Mouse (Mus musculus) lung, postnatal 0 days (tissue): ENCODE results near the gene Emilin2. TPM values are rescaled to one million over a fixed set of nuclear protein-coding genes. Genes with fewer than 3 reads are reported as not detected.
A peak's percentile ranks its signal among the peaks of the same experiment; 100 is the strongest.

Experiments
- ATAC-seq: fragments of 200-750 bp; cut with Nextera tagmentation; 2 replicates; pipeline ENCODE4 v1.8.0; 2017; ENCODE audit warnings: moderate library complexity
- DNase-seq: peaks from one replicate; pipeline ENCODE4 v3.0.0-alpha.2; 2016; ENCODE audit warnings: low spot score
- H3K27ac ChIP-seq: fragments of 300-500 bp; sonication (generic); 2 replicates; pipeline ENCODE4 v1.5.1; 2014; ENCODE audit warnings: antibody characterized with exemption, mild to moderate bottlenecking, low read length, mixed read lengths
- H3K27me3 ChIP-seq: fragments of 300-500 bp; sonication (generic); replicated peaks from 2 replicates; pipeline ENCODE4 v1.6.1; 2014; ENCODE audit warnings: low read length, mixed read lengths; ENCODE audit not compliant: insufficient read depth
- H3K36me3 ChIP-seq: fragments of 300-500 bp; sonication (generic); 2 replicates; pipeline ENCODE4 v1.6.1; 2014; ENCODE audit warnings: low read length, mixed read lengths; ENCODE audit not compliant: insufficient read depth
- H3K4me1 ChIP-seq: fragments of 300-500 bp; sonication (generic); 2 replicates; pipeline ENCODE4 v1.6.1; 2014; ENCODE audit warnings: antibody characterized with exemption, low read depth, low read length, mixed read lengths; ENCODE audit not compliant: insufficient read depth
- H3K4me2 ChIP-seq: fragments of 300-500 bp; sonication (generic); replicated peaks from 2 replicates; pipeline ENCODE4 v1.6.1; 2014; ENCODE audit warnings: low read depth, mild to moderate bottlenecking, low read length, moderate library complexity, mixed read lengths
- H3K4me3 ChIP-seq: fragments of 300-500 bp; sonication (generic); 2 replicates; pipeline ENCODE4 v1.5.1; 2014; ENCODE audit warnings: low read depth, low read length
- H3K9ac ChIP-seq: fragments of 300-500 bp; sonication (generic); replicated peaks from 2 replicates; pipeline ENCODE4 v1.6.1; 2014; ENCODE audit warnings: low read depth, mild to moderate bottlenecking
- H3K9me3 ChIP-seq: fragments of 300-500 bp; sonication (generic); 2 replicates; pipeline ENCODE4 v1.6.1; 2016; ENCODE audit warnings: low read length, mixed read lengths
- CTCF ChIP-seq: IDR thresholded peaks from 2 replicates; pipeline ENCODE4 v1.5.1; 2016; ENCODE audit warnings: antibody characterized with exemption, mild to moderate bottlenecking
- EP300 ChIP-seq: IDR thresholded peaks from 2 replicates; pipeline ENCODE4 v1.6.1; 2016; ENCODE audit warnings: antibody characterized with exemption, mild to moderate bottlenecking, control low read depth
- WGBS: fragments of 180-500 bp; shearing (Covaris S2); extraction: QIAGEN DNeasy Blood & Tissue Kit; methylation state at CpG from one replicate; pipeline ENCODE4 v1.1.7; 2014; 5-methylcytosine and 5-hydroxymethylcytosine counted together
- polyA plus RNA-seq: library from polyadenylated mRNA; unstranded; fragments of >200 nt; fragmentation: Nextera tagmentation; extraction: Ambion mirVana; gene quantifications from 2 replicates; pipeline ENCODE4 v1.2.1, GENCODE M21; 2015

Gene Emilin2
- polyA plus RNA-seq, 1 experiment from 2014 or later = 5.0 TPM

DNA sequence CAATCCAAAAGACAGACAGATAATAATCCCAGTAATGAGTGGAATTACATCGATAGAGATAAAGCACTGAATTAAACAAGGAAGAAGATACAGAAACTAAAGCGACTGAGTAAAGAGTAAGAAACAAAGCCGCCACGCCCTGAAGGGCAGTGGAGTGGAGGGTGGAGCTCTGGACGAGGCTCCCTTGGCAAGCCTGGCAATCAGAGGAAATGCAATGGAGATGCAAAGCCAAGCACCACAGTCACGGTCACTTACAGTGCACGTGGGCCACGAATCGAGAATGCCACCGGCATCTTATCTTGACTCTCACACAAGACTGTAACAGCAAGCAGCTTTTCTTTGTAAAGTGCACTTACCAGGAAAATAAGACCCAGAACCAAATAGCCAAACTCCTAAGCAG, 35.0 kb downstream of the Emilin2 start:
- no peak overlapping the region for H3K9ac ChIP-seq
- H3K4me3 ChIP-seq = no peak overlapping the region
- H3K27me3 ChIP-seq = no peaks in the 10 kb centered on the region
- H3K9me3 ChIP-seq = no peaks in the 10 kb centered on the region
- 57% methylated on average over 10 of the region's 10 CpGs for WGBS
- no peak overlapping the region for H3K27ac ChIP-seq
- H3K4me1 ChIP-seq = no peaks in the 10 kb centered on the region
- no peaks in the 10 kb centered on the region for H3K36me3 ChIP-seq
- ATAC-seq (peak; percentile 56), DNase-seq (peak; percentile 39)
- TF ChIP-seq EP300 = no peak
- TF ChIP-seq CTCF = no peak
- H3K4me2 ChIP-seq = no peak overlapping the region

- H3K9ac ChIP-seq = no peak overlapping the region
- whole genome bisulfite sequencing = 89% methylated on average over 12 of the region's 12 CpGs
- no peak overlapping the region for H3K4me2 ChIP-seq
- H3K27me3 ChIP-seq = no peaks in the 10 kb centered on the region
- DNase-seq = no peak
- no peak for ATAC-seq
- no peaks in the 10 kb centered on the region for H3K9me3 ChIP-seq
- H3K27ac ChIP-seq = no peak overlapping the region
- H3K36me3 ChIP-seq = no peaks in the 10 kb centered on the region
- TF ChIP-seq CTCF (no peak), EP300 (no peak)
- H3K4me3 ChIP-seq = no peak overlapping the region
- H3K4me1 ChIP-seq = no peaks in the 10 kb centered on the region
Measured at GRCm38 (mm10) chr17:71273901-71274300, 37.9 kb downstream of the Emilin2 start.

DNA sequence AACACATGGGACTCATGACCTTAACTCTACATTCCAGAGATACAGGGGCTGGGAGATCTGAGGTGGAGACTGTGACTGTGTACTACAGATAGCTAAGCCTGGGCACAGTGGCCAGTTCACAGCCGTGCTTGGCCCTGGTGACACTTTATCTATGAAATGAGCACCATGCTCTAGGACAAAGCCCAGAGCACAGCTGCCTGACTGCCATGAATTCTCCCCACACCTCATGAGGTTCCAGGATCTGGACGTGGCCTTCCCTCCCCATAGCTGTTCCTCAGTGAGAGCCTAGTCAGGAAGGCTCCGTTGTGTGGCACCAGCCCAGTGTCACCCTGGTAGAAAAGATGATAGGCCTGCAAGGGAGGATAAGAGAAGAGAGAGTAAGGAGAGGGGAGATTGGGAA, 43.2 kb downstream of the Emilin2 start:
- 0 out of 2 replicates have a peak, but pooled peaks cover 5% of the 10 kb centered on the region for H3K4me1 ChIP-seq
- H3K9ac ChIP-seq = no peak overlapping the region
- no peak overlapping the region for H3K4me2 ChIP-seq
- no peak overlapping the region for H3K27ac ChIP-seq
- no peaks in the 10 kb centered on the region for H3K27me3 ChIP-seq
- WGBS = 70% methylated on average over 3 of the region's 3 CpGs
- DNase-seq = no peak
- H3K9me3 ChIP-seq = no peaks in the 10 kb centered on the region
- no peak overlapping the region for H3K4me3 ChIP-seq
- ATAC-seq = no peak
- no peak for TF ChIP-seq CTCF
- no peak for TF ChIP-seq EP300
- no peaks in the 10 kb centered on the region for H3K36me3 ChIP-seq

- H3K4me2 ChIP-seq = no peak overlapping the region
- no peaks in the 10 kb centered on the region for H3K36me3 ChIP-seq
- no peak overlapping the region for H3K27ac ChIP-seq
- H3K9ac ChIP-seq = no peak overlapping the region
- 0 out of 2 replicates have a peak, but pooled peaks cover 5% of the 10 kb centered on the region for H3K4me1 ChIP-seq
- DNase-seq (no peak), ATAC-seq (no peak)
- H3K9me3 ChIP-seq = no peaks in the 10 kb centered on the region
- H3K27me3 ChIP-seq = no peaks in the 10 kb centered on the region
- no peak overlapping the region for H3K4me3 ChIP-seq
- WGBS = 80% methylated on average over 10 of the region's 10 CpGs
- TF ChIP-seq EP300 = no peak
- TF ChIP-seq CTCF = no peak
Measured at GRCm38 (mm10) chr17:71268152-71268551, 43.6 kb downstream of the Emilin2 start.

GRCm38 (mm10) chr17:71267374-71267773, 44.4 kb downstream of the Emilin2 start:
- H3K27ac ChIP-seq = no peak overlapping the region
- H3K27me3 ChIP-seq = no peaks in the 10 kb centered on the region
- 0 out of 2 replicates have a peak, but pooled peaks cover 5% of the 10 kb centered on the region for H3K4me1 ChIP-seq
- H3K4me2 ChIP-seq = no peak overlapping the region
- no peak overlapping the region for H3K9ac ChIP-seq
- DNase-seq (peak; percentile 72), ATAC-seq (peak; percentile 74)
- H3K36me3 ChIP-seq = no peaks in the 10 kb centered on the region
- H3K4me3 ChIP-seq = no peak overlapping the region
- WGBS = 68% methylated on average over 8 of the region's 8 CpGs
- no peaks in the 10 kb centered on the region for H3K9me3 ChIP-seq
- TF ChIP-seq EP300 (no peak), CTCF (no peak)

DNA sequence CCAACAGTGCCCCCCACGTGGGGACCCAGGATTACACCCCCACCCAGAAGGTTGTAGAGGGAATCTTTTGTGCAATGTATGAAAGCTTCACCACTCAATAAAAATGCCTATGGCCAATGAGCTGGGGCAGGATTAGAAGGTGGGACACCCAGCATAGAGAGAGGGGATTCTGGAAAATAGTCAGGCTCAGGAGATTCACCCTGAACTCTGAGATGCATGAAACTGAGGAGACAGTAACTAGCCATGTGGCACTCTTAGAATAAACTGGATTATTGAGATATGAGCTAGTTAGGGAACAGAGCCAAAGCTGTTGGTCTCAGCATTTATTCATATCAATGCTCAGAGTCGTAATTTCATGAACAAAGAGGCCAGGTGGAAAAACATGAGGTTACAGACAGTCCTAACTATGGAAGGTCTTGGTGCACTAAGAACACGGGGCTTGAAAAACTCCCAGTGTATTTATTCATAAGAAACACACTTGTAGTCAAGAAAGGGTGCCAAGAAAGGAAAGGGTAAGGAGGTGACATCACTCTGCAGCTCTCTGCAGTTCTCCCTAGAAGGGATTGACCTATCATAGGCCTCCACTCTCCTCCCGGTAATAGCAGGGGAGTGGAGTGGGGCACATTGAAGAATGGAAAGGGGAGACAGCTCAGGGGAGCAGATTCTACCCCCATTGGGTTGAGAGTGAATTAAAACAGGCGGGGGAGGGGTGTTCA, 46.3 kb downstream of the Emilin2 start:
- no peak for TF ChIP-seq EP300
- no peak for TF ChIP-seq CTCF
- Histone ChIP-seq H3K27ac (no peak overlapping the region), H3K4me1 (0 out of 2 replicates have a peak, but pooled peaks cover 5% of the 10 kb centered on the region), H3K4me3 (no peak overlapping the region), H3K36me3 (no peaks in the 10 kb centered on the region), H3K9me3 (no peaks in the 10 kb centered on the region), H3K27me3 (no peaks in the 10 kb centered on the region), H3K9ac (no peak overlapping the region), H3K4me2 (no peak overlapping the region)
- peak; percentile 53 for ATAC-seq
- 50% methylated on average over 5 of the region's 5 CpGs for WGBS
- peak; percentile 56 for DNase-seq
